Mouse (Mus musculus) thymus, adult 18-20 months (tissue): ENCODE results near the gene Cnot6.

Experiments
- DNase-seq, 2 experiments: peaks; one replicate each; pipeline ENCODE4 v3.0.0; 2022; ENCODE audit warnings: mixed read lengths in 2 of 2

The Cnot6 gene

DNA sequence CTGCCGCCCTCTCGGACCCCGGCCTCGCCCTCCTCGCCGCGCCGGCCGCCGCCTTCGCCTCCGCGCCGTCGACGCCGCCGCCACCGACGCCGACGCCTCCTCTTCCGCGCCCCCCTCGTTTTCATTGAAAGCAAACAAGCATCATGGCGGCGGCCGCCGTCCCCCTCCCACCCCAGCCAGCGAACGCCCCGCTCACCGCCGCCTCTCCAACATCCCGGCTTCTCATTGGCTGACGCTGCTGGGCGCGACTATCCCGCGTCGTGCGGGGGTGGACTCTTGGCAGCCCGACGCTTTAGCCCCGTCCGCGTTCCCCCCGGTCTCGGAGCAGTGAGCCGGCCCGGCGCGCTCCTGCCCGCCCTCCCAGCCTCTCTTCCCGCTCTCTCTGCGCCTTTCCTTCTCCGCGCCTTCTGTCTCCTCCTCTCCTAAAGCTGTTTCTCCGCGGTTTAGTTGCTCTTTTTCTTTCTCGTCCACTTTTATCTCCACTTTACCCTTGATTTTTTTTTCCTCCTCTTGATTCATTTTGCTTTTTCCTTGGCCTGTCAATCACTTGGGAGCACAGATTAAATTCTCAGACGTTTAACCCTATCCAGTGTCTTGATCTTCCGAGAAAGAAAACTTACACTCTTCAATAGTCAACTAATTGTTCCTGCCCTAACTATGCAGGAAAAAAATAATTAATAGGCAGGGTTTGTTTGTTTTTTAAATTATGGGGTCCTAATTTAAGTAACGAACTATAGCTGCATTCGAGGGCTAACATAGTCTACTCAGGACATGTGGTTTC lies at the start of gene Cnot6:
Cnot6 (minus strand) TSS at position 169 of the 781 bp plus-strand sequence.
- peak; percentile 97 to 98 for DNase-seq

DNA sequence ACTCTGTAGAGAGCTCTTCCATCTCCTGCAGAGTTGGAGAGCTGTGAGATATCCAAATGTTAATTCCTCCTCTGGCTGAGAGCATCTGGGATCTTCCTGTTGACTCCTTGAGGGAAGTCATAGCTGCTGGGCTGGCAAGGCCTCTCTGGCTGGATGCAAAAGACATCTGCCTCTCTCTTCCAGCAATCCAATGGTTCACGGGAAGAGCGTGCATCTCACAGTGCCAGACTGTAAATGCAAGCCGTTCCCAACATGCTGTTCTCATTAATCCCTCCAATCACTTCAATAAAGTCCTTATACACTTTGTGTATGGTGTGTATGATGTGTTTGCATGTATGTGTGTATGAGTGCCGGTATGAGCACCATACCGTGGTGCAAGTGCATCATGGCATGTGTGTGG lies 48.6 kb upstream of the Cnot6 start:
- DNase-seq = no peak

DNA sequence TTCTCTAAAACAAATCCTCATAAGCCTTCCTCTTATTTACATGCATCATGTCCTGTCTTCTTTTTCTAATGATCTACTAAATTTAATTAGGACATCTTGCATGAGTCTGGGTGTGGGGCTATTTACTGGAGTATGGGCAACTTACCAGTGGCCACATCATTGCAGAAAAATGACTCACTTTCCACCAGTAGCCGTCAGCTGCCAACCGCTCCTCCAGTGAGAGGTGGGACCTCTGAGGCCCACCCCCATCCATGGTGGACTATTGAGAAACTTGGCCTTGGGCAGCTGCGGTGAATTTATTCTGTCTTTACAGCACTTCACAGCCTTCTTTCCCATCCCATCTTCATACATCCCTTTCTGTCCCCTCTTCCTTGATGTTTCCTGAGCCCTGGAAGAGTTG lies 45.6 kb upstream of the Cnot6 start:
- DNase-seq = no peak

DNA sequence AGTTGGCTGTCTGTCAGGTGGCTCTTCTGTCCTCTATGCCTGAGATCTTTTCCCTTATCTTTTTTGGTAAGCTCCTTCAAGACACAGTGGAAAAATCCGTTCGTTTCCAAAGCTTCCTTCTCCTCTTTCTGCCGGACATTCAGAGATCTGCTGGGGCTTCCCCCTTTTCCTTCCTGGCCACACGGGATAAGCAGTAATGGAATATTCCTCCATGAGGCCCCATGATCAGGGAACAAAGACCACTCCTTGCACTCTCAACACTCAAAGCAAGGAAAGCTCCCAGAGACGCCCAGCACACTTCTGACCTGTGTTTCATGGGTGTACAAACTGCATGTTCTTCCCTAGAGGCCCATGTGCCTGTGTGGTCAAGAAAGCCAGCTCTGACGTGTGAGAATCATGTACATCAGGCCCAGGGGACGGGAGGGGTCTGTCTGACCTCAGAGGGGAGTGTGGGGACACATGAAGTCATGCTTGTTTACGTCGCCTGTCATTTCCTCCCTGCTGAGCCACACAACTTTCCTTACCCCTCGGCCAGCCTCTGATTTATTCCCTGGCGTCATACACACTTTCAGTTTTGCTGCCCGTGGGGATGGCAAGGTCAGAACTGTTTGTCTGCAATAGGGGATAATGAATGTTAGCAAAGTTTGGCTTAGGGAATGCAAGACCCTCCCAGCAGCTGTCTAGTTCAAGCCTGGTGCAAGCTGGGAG lies 42.6 kb upstream of the Cnot6 start:
- DNase-seq = no peak

DNA sequence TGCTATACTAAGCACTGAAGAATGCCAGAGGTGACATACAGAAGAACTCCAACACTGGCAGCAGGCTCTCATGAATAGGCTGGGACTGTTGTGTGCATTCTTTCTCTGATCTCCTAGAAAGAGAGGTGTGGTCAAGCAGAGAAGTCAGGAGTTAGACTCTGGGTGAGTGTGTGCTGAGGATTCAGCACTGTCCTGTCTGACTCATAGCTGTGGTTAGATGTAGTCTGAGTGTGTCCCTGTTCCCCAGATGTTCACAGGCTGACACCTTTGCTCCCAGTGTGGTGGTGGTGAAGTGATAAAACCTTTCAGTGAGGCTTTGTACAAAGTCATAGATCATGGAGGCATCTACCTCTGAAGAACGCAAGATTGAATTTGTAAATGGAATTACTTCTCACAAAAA lies 34.2 kb upstream of the Cnot6 start:
- no peak for DNase-seq

DNA sequence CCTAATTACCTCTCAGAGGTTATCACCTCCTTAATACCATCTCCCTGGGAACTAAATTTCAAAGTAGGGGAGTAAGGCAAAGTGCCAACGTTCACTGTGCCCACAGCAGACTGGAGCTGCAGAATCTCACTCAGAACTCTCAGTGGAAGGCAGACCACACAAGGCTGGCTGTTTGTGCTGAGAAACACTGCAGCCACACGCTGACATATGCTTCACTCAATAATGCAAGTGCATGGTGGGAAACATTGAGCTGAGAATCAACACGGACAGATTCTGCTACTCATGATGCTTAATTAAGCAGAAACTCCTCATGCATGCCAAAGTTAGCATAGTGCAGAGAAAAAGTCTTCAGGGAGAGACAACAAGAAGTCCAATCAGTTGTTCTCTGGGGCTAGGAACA lies 33.3 kb upstream of the Cnot6 start:
- no peak for DNase-seq

DNA sequence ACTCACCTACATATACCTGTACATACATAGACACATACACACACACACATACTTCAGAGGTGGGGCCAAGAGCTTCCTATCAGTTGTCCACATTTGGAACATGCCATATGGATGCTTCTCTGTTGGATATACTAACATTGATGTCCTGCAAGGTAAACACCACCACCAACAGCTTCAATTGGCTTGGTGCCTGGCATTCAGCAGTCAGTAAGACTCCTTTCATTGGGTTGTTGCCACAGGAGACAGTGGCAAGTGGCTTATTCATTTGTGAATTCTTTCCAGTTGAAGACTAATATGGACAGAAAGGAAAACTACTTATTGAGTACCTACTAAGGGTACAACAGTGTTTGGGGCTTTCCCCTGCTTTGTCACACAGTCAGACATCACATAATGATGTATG lies 32.5 kb upstream of the Cnot6 start:
- DNase-seq = no peak

DNA sequence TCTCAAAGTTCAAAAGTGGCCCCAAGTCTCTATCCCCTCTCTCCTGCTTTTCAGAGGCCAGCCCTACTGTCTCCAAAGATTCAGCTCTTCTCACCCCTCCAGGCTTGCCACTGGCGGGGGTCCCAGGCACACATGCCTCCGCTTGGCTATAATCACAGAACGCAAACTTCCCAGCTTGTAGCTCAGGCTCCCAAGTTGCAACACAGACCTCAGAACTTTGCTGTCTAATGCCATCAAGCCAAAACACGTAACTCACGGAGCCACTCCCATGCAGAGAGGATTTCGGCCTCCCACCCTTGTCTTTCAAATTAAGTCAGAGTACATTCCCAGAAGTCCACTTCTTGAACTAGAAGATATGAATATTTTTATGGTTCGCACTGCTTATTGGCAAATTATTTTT lies 31.1 kb upstream of the Cnot6 start:
- no peak for DNase-seq

DNA sequence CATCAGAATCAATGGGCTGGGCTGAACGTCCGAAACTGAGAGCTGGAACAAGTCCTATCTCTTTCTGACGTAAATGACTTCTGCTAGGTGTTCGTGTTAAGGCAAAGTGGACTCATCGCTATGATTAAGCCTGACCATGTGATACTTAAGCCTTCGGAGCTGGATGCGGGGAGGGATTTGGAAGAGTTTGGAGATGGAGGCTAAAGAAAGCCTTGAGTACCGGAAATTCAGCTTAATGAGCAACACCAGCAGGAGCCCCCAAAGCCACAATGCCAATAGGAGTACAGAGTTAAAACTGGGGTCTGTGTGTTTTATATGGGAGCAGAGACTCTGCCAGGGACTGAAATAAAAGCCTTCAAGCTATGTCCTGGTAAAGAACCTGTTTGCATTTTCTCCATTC lies 29.7 kb upstream of the Cnot6 start:
- no peak for DNase-seq

DNA sequence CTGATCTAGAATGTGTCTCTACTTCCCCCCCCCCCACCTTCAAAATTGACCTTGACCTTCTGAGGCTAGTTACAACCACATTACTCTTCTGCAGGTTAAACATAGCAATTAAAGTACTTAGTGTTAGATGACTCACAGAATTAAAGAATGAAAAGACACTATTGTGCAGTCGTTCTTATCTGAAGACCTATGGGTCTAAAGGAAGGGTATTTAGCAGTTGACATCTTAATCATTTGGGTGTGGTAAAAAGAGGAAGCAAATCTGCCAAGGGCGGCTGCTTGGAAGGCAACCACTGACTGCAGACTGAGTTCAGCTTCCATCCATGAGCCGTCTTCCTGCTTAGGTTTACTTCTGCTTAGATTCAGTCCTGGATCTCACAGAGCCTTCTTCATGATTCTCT lies 27.3 kb upstream of the Cnot6 start:
- no peak for DNase-seq

DNA sequence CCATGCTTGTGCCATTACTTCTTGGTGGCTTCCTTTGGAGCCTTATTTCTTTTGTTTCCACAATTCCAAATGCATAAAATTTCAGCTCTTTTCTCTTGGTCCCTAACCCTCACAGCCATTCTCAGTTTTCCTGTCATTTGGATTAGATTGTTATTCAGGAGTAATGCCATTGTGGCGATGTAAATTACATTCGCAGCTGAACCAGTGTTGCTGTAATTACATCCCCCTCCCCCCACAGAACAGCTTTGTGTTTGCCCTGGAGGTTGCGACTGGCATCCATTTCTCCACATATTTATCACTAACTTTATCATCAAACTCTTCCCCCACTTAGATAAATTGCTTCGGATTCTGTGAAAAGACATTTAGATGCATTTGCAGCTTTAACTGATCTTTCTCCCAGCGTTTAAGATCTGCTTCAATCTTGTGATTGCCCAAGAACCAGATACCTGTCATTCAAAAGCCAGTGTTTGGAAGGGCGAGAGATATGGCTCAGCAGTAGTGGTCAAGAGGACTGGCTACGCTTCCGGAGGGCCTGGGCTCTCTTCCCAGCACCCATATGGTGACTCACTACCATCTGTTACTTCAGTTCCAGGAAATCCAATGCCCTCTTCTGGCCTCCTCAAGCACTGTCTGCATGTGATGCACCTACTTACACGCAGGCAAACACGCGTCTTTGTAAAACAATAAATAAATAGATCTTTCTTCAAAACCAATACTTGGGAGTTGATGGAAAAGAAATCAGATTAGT lies 26.3 kb upstream of the Cnot6 start:
- no peak for DNase-seq

DNA sequence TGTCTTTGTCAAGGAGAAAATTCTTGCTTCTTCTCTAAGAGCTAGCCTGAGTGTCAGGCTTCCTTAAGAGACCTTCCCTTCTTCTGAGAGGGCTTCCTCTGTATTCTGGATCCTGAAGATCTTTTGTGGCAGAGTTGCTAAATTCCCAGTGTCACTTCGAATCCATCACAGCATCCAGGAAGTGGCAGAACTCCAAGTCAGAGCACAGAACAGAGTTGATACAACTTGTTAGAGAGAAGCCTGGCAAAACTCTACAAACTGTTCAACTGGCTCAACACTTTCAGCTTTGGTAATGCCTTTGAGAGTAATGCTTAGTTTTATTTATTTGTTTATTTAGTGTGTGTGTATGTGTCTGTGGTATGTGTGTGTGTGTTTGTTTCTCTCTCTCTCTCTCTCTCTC lies 25.1 kb upstream of the Cnot6 start:
- no peak for DNase-seq

DNA sequence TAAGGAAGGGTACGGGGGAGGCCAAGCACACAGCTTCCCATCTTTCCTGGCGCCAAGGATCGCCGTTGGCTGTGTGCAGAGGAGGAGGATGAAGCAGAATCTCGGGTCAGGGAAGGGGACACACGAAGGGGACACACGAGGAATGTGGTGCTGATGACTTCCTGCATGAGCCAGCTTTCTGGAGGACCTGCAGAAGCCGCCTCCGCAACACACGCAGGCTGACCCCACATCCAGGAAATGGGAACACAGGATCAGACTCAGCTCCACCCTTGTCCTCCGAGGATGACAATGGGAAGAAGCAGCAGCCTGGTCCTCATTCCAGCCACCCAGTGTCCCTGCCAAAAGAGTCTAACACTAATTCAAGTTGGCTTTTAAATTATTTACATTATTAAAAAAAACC lies 22.2 kb upstream of the Cnot6 start:
- no peak for DNase-seq

DNA sequence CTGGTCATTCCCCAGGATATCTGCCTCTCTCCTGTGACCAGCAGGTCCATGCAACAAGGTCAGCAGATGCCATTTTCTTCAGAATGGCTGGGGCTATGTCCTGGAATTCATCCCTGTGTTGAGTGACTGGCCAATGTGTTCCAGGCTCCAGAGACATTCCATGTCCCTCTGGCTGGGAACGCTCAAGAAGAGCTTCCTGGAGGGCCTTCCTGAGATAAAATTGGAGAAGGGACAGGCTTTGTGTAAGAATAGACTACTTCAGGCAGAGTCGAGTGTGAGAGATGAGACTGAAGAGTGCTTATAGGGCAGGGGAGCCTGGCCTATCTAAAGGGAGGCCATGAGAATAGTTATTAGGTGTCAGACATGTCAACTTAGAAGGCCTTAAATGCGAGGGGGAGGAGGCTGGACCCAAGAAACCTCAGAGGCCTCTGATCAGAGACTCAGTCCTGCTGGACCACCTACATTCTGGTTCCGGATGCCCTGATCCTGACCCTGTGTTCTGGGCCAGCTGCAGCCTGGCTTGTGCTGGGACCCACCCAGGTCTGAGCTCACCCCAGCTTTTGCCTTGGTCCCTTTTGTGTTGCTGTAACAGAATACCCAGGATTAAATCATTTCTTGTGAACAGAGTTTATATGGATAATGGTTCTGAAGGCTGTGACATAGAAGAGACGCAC lies 17.9 kb upstream of the Cnot6 start:
- no peak for DNase-seq

DNA sequence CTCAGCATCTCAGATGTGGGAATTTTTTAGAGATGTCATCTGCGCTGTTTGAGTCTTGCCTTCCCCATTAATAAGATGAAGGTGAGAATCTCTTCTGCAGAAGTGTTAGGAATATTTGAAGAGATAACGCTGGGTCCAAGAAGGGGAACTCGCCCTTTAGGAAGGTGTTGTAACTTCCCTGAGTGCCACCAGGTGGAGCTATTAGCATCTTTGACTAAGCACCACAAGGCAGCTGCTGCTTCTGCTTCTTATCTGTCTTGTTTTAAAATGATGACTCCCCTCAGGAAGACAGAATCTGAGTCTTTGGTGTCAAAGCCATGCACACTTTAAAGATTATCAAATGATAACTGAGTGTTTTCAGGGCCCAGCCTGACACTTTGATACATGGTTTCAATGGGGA lies 15.4 kb upstream of the Cnot6 start:
- DNase-seq = peak in 1 of 2 experiments; percentile 40

DNA sequence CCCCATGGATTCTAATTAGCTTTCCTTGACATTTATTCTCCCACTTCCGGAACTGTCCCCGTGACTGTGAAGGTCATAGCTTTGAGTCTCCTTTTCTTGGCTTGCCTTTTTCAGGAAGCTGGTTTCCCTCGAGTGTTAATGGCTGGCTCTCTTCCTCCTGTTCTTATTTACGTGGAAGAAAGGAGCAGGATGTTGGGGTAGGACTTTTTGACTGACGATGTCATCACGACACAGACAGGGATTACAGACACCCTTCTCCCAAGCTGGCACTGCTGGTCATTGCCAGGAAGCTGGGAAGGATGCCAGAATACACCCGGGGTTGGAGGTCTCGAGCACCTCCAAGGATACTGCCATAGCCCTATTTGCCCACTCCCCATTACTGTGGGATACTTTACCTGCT lies 14.3 kb upstream of the Cnot6 start:
- no peak for DNase-seq

DNA sequence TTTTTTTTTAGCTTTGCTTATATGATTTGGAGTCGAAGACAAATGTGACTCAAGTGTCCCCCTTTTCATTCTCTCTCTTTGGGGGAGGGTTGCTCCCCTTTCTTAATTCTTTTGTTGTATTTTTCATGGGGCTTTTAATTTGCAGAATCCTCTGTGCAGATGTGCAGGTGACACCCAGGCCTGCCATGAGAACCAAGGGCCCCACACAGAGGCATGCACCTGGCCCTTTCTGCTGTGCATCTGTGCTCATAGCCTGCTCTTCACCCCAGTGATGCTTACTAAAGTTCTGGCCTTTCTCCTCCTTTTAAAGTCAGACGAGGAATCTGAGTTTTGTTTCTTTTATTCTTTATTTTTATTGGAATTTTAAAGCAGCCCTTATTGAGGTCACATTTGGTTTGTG lies 12.2 kb upstream of the Cnot6 start:
- DNase-seq = peak; percentile 65 to 78

DNA sequence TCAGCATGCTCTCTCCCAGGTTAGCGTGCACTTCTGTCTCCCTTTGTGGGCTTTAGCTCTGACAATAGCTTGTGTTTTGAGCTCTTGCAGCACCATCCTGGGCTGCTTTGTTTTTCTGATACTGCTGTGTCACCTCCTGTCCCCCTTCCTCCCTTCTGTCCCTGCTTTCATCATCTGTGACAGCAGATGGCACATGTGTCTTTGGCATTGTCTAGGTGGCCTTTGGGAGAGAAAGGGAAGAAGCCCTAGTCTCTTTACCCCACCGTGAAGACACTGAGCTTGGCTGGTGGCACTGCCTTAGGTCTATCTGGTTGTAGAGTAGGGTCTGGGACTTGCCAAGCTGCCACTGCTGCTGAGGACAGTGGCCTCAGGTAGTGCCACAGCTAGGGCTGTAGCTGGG lies 10.8 kb upstream of the Cnot6 start:
- peak in 1 of 2 experiments; percentile 41 for DNase-seq

DNA sequence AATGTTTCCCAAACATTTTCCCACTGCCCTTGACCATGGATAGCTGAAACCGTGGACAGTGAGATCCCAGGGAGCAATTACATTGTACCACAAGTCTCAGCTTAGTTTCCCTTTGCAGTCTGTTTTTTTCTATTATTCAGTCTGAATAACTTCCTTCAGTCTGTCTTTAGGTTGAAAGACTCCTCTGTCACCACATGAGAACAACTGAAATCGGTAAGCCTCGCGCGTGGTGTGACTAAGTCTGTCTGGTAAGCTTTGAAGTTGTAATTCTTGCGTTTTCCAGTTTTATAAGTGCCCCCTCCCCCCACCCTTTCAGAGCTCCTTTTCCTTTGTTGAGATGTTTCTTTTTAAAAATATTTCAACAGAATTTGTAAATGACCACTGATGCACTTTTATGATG lies 10.2 kb upstream of the Cnot6 start:
- peak in 1 of 2 experiments; percentile 57 for DNase-seq

DNA sequence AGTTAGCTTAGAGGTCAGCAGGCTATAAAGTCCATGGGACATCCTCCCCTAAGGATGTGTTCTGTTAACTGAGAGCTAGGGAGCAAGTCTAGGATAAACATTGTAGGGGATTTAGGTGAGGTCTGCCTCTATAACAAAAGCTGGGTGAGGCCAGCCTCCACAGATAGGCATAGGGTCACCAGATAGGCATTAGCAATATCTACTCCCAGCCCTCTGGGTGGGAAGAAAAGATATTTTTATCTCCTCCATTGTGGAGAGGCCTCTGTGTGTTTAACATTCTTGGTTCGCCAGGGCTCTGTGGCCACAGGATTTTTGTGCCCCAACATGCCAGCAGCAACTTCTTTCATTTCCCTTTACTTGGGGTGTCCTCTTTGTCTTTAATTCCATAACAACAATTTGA lies 8.8 kb upstream of the Cnot6 start:
- DNase-seq = no peak

DNA sequence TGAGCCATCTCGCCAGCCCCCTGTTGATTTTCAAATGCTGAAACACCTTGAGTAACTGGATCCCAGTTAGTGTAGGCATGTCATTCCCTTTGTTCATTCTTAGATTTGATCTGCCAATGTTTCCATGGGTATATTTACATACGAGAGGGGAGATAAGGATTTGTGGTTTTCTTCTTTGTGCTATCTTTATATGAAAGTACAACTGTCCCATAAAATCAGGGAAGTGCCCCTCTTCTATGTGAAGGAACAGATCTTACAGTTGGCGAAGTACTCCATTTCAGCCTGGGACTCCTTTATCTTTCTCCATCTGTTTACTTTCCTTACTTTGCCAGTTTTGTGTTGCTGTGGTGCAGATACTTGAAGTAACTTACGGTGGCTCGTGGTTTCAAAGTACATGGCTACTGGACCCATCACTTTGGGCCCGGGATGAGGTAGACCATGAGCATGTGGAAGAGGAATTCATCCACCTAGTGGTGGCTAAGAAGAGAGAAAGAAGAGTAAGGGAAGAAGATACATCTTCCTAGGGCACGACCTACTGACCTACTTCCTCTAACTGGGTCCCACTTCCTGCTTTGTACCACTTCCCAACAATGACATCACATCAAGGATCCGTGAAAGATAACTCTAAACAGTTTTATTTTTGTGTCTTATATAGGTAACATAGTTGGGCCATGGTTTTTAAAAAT lies 7.1 kb upstream of the Cnot6 start:
- peak in 1 of 2 experiments; percentile 27 for DNase-seq
